Mouse (Mus musculus): ENCODE measurements around the gene Slc2a6. TPM values are rescaled to one million over a fixed set of nuclear protein-coding genes. Genes with fewer than 3 reads are reported as not detected.

Slc2a6 gene
- polyA plus RNA-seq, 1 experiment from 2014 or later = 21.6 TPM

DNA sequence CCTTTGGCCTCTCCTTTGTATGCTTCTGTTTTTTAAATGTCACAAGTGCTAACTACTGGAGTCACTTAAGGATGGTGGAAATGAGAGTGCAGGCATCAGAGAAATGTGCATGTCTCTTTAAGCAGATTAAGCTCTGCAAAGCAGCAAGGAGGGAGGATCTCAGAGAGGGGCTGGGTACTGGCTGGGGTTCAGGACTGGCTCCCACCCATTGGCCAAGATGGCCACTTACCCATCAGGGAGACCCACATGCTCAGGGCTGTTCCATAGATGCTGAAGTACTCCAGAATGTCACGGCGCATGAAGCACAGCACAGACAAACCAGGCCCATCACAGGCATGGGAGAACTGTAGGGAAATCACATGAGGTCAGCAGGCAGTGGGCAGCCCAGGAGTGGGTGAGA, 39.3 kb upstream of the Slc2a6 start:
- H3K27me3 ChIP-seq (replicated peaks; ENCODE audit: control insufficient read depth, insufficient read depth, low read length) = no peaks in the 10 kb centered on the region
- no peak overlapping the region for H3K27ac ChIP-seq (ENCODE audit: low read depth, low read length)
- H3K9me3 ChIP-seq (ENCODE audit: control insufficient read depth, low read length) = no peaks in the 10 kb centered on the region
- H3K36me3 ChIP-seq (ENCODE audit: control insufficient read depth, insufficient read depth, low read length) = no peaks in the 10 kb centered on the region
- 0 out of 2 replicates have a peak, but pooled peaks cover 4% of the 10 kb centered on the region for H3K4me1 ChIP-seq (ENCODE audit: control insufficient read depth, insufficient read depth, low read depth, low read length)
- WGBS = 84% methylated on average over 2 of the region's 2 CpGs
- H3K4me2 ChIP-seq (ENCODE audit: low read length) = no peak overlapping the region
- no peak for ATAC-seq
- no peak overlapping the region for H3K4me3 ChIP-seq (ENCODE audit: low read length)
- no peak overlapping the region for H3K9ac ChIP-seq (ENCODE audit: low read depth, low read length)

DNA sequence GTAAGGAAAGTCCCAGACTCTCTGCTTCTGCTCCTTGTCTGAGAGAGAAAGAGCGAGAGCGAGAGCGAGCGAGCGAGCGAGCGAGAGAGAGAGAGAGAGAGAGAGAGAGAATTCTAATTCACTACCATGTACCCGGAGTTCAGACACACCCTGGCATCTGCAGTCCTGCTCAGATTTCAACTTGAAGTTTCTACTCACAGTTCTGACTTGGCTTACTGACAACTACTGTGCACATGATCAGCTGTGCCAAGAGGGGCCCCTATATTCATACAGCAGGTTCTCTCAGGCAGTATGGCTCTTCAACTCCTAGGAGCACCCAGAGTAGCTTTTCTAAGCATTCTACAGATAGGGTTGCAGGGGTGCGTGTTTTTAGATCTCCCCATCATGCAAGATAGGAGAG, 31.4 kb upstream of the Slc2a6 start:
- Histone ChIP-seq H3K27ac (ENCODE audit: low read depth, low read length) (no peak overlapping the region), H3K36me3 (ENCODE audit: control insufficient read depth, insufficient read depth, low read length) (no peaks in the 10 kb centered on the region), H3K9ac (ENCODE audit: low read depth, low read length) (no peak overlapping the region), H3K4me1 (ENCODE audit: control insufficient read depth, insufficient read depth, low read depth, low read length) (no peaks in the 10 kb centered on the region), H3K4me2 (ENCODE audit: low read length) (no peak overlapping the region), H3K4me3 (ENCODE audit: low read length) (no peak overlapping the region), H3K27me3 (replicated peaks; ENCODE audit: control insufficient read depth, insufficient read depth, low read length) (no peaks in the 10 kb centered on the region), H3K9me3 (ENCODE audit: control insufficient read depth, low read length) (no peaks in the 10 kb centered on the region)
- ATAC-seq = no peak
- 90% methylated on average over 9 of the region's 9 CpGs for WGBS

DNA sequence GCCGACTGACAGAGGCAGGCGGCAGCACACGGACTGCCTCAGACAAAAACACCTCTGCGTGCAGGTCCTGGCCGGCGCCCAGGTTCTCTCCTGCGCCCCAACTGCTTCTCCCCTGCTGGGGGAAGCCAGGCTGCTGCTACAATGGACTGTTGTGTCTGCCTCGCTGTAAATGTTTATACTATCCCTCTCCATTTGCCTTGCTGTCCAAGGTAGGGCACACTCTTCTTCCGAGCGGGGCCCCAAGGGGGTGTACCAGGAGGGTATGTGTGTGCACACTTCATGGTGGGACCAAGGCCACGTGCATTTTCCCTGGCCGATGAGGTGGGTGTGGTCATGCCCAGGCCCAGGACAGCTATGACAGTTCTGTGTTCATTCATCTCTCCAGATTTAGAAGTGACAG, 31.0 kb upstream of the Slc2a6 start:
- Histone ChIP-seq H3K4me2 (ENCODE audit: low read length) (no peak overlapping the region), H3K9me3 (ENCODE audit: control insufficient read depth, low read length) (no peaks in the 10 kb centered on the region), H3K27ac (ENCODE audit: low read depth, low read length) (no peak overlapping the region), H3K9ac (ENCODE audit: low read depth, low read length) (no peak overlapping the region), H3K36me3 (ENCODE audit: control insufficient read depth, insufficient read depth, low read length) (no peaks in the 10 kb centered on the region), H3K27me3 (replicated peaks; ENCODE audit: control insufficient read depth, insufficient read depth, low read length) (no peaks in the 10 kb centered on the region), H3K4me3 (ENCODE audit: low read length) (no peak overlapping the region), H3K4me1 (ENCODE audit: control insufficient read depth, insufficient read depth, low read depth, low read length) (no peaks in the 10 kb centered on the region)
- WGBS = 41% methylated on average over 12 of the region's 12 CpGs
- no peak for ATAC-seq

DNA sequence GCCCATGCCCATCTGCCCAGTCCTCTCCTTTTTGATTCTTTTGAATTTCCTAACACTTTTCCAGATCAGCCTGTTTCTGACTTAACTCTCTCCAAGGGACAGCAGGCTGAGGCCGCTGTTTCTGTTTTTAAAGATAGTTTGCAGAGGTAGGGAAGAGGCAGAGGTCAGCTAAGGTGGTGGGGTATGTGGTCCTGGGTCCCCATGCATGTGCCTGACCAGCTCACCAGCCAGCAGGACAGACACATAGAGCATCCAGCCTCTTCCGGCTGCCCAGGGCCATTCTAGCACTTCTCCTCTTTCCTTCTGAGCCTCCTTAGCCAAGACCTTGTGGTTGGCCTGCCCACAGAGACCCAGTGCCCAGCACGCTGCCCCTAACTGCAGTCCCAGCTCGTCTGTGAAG, 30.5 kb upstream of the Slc2a6 start:
- Histone ChIP-seq H3K27ac (ENCODE audit: low read depth, low read length) (no peak overlapping the region), H3K9me3 (ENCODE audit: control insufficient read depth, low read length) (no peaks in the 10 kb centered on the region), H3K27me3 (replicated peaks; ENCODE audit: control insufficient read depth, insufficient read depth, low read length) (no peaks in the 10 kb centered on the region), H3K9ac (ENCODE audit: low read depth, low read length) (no peak overlapping the region), H3K4me3 (ENCODE audit: low read length) (no peak overlapping the region), H3K36me3 (ENCODE audit: control insufficient read depth, insufficient read depth, low read length) (no peaks in the 10 kb centered on the region), H3K4me2 (ENCODE audit: low read length) (no peak overlapping the region), H3K4me1 (ENCODE audit: control insufficient read depth, insufficient read depth, low read depth, low read length) (no peaks in the 10 kb centered on the region)
- WGBS = 53% methylated on average over 4 of the region's 4 CpGs
- ATAC-seq = no peak

DNA sequence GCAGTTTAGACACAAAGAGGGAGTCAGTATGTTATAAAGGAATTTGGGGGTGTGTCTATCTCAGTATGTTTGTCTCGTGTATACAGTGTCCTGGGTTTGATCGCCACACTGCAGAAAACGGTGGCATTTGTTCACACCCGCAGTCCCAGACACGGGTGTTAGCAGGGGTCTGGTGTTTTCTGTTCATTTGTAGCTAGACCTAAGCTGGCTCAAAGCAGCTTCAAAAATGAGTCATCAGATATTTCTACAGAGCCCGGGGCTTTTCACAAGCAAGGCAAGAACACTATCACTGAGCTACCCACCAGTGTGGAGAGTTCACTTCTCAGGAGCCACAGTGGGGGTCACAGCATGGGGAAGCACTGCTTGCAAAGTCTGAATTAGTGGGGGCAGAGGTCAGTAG, 21.6 kb upstream of the Slc2a6 start:
- H3K9ac ChIP-seq (ENCODE audit: low read depth, low read length) = no peak overlapping the region
- no peaks in the 10 kb centered on the region for H3K27me3 ChIP-seq (replicated peaks; ENCODE audit: control insufficient read depth, insufficient read depth, low read length)
- H3K36me3 ChIP-seq (ENCODE audit: control insufficient read depth, insufficient read depth, low read length) = no peaks in the 10 kb centered on the region
- H3K4me3 ChIP-seq (ENCODE audit: low read length) = no peak overlapping the region
- ATAC-seq = no peak
- H3K27ac ChIP-seq (ENCODE audit: low read depth, low read length) = no peak overlapping the region
- 54% methylated on average over 6 of the region's 6 CpGs for WGBS
- H3K4me2 ChIP-seq (ENCODE audit: low read length) = no peak overlapping the region
- no peaks in the 10 kb centered on the region for H3K4me1 ChIP-seq (ENCODE audit: control insufficient read depth, insufficient read depth, low read depth, low read length)
- H3K9me3 ChIP-seq (ENCODE audit: control insufficient read depth, low read length) = no peaks in the 10 kb centered on the region

DNA sequence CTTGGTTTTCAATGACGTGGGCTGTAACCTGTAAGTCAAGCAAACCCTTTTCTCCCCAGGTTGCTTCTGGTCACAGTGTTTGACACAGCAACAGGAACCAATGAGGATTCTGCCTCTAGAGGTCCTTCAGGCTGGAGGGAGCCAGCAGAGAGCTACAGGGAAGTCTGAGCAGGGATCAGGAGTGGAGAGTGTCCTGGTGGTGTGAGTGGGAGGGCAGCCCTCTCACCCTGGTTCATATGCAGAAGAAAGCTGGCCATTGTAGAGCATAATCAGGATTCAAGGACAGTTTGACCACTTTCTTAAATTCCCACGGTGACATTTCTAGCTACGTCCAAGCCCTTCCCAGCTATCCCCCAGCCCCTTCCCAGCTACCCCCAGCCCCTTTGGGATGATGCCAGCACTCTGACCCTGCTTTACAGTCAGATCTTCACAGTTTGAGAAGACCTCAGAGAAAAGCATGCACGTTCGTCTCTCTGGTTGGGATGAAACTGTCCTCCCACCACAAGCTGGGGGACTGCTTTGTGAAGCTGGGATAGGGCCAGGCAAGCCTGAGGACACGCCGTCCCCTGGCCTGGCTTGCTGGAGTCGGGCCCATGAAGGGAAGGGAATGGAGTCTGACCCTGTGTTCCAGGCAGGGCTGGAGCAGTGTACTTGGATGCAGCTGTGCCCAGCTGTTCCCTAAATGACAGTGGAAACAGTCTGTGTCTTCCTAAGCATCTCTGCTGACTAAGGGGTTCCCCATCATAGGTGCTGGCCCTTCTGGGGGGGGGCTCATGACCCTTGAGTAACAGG, 18.4 kb upstream of the Slc2a6 start:
- Histone ChIP-seq H3K27ac (ENCODE audit: low read depth, low read length) (no peak overlapping the region), H3K27me3 (replicated peaks; ENCODE audit: control insufficient read depth, insufficient read depth, low read length) (no peaks in the 10 kb centered on the region), H3K9ac (ENCODE audit: low read depth, low read length) (no peak overlapping the region), H3K4me2 (ENCODE audit: low read length) (no peak overlapping the region), H3K4me3 (ENCODE audit: low read length) (no peak overlapping the region), H3K9me3 (ENCODE audit: control insufficient read depth, low read length) (no peaks in the 10 kb centered on the region), H3K4me1 (ENCODE audit: control insufficient read depth, insufficient read depth, low read depth, low read length) (no peaks in the 10 kb centered on the region), H3K36me3 (ENCODE audit: control insufficient read depth, insufficient read depth, low read length) (no peaks in the 10 kb centered on the region)
- peak; percentile 58; the same call in 1 of the 2 replicates for ATAC-seq
- 67% methylated on average over 8 of the region's 8 CpGs for WGBS

DNA sequence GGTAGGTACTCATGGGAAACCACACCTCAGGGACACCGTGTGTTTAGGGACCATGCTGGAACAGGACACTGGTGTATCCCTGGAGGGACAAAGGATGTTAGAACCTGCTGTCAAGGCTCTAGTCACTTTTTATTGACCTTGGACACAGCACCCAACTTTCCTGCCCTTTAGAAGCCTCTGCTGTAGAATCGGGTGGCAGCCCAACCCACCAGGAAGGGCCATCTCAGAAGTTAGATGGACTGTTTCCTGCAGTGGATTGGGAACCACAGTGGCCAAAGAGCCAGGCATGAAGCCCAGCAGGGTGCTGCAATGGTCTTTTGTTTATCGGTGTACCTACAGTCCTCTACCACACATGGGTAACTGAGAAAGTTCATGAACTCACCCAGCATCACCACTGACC, 16.8 kb upstream of the Slc2a6 start:
- WGBS = 88% methylated on average over 3 of the region's 3 CpGs
- H3K9ac ChIP-seq (ENCODE audit: low read depth, low read length) = no peak overlapping the region
- H3K9me3 ChIP-seq (ENCODE audit: control insufficient read depth, low read length) = no peaks in the 10 kb centered on the region
- no peak overlapping the region for H3K27ac ChIP-seq (ENCODE audit: low read depth, low read length)
- ATAC-seq = no peak
- no peaks in the 10 kb centered on the region for H3K27me3 ChIP-seq (replicated peaks; ENCODE audit: control insufficient read depth, insufficient read depth, low read length)
- H3K4me2 ChIP-seq (ENCODE audit: low read length) = no peak overlapping the region
- no peaks in the 10 kb centered on the region for H3K4me1 ChIP-seq (ENCODE audit: control insufficient read depth, insufficient read depth, low read depth, low read length)
- no peaks in the 10 kb centered on the region for H3K36me3 ChIP-seq (ENCODE audit: control insufficient read depth, insufficient read depth, low read length)
- H3K4me3 ChIP-seq (ENCODE audit: low read length) = no peak overlapping the region

DNA sequence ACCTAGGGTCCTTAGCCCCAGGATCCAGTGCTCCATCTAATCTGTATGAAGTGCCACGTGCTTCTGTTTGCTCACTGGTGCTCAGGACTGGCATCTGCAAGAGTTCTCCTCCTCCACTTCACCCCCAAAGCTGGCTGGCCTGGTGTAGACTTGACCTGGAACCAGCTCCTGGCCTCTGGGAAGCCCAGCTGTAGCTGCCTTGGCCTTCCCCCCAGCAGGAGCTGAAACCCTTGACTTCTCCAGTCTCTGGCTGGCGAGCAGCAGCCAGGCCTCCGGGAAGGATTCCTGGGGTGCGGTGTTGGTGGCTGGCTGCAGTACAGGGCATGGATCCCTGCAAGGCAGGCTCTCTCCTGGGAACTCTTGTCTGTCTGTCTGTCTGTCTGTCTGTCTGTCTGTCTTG, 16.4 kb upstream of the Slc2a6 start:
- Histone ChIP-seq H3K4me2 (ENCODE audit: low read length) (no peak overlapping the region), H3K27ac (ENCODE audit: low read depth, low read length) (no peak overlapping the region), H3K36me3 (ENCODE audit: control insufficient read depth, insufficient read depth, low read length) (no peaks in the 10 kb centered on the region), H3K4me1 (ENCODE audit: control insufficient read depth, insufficient read depth, low read depth, low read length) (no peaks in the 10 kb centered on the region), H3K9ac (ENCODE audit: low read depth, low read length) (no peak overlapping the region; the same call in 1 of the 2 replicates), H3K9me3 (ENCODE audit: control insufficient read depth, low read length) (no peaks in the 10 kb centered on the region), H3K27me3 (replicated peaks; ENCODE audit: control insufficient read depth, insufficient read depth, low read length) (no peaks in the 10 kb centered on the region), H3K4me3 (ENCODE audit: low read length) (no peak overlapping the region)
- ATAC-seq = no peak
- 77% methylated on average over 4 of the region's 4 CpGs for WGBS

DNA sequence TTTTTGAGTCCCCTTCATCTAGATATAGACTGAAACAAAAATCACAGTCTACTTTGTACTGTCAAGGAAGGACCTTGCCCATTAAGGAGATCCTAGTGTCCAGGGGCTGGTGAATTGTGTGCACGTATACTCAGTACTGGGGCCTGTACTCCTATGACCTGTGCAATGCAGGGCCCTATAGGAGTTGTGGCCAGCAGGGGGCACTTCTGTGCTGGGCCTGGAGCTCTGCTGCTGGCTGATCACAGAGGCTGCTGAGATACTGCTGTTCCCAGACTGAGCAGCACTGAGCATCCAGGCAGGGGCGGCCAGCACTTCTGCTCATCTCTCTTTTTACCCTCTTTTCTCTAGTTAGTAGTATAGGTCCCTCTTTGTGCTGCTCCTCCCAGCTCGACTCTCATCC, 15.7 kb upstream of the Slc2a6 start:
- Histone ChIP-seq H3K36me3 (ENCODE audit: control insufficient read depth, insufficient read depth, low read length) (no peaks in the 10 kb centered on the region), H3K9ac (ENCODE audit: low read depth, low read length) (no peak overlapping the region), H3K27ac (ENCODE audit: low read depth, low read length) (no peak overlapping the region), H3K4me2 (ENCODE audit: low read length) (no peak overlapping the region), H3K27me3 (replicated peaks; ENCODE audit: control insufficient read depth, insufficient read depth, low read length) (no peaks in the 10 kb centered on the region), H3K9me3 (ENCODE audit: control insufficient read depth, low read length) (no peaks in the 10 kb centered on the region), H3K4me1 (ENCODE audit: control insufficient read depth, insufficient read depth, low read depth, low read length) (no peaks in the 10 kb centered on the region), H3K4me3 (ENCODE audit: low read length) (no peak overlapping the region)
- peak; percentile 96 for ATAC-seq
- WGBS = 20% methylated on average over 3 of the region's 3 CpGs

All from hindbrain, embryonic 16.5 days (tissue).